Comparison of ENCODE assay signal across 19 mouse cellular contexts in the genomic region with DNA sequence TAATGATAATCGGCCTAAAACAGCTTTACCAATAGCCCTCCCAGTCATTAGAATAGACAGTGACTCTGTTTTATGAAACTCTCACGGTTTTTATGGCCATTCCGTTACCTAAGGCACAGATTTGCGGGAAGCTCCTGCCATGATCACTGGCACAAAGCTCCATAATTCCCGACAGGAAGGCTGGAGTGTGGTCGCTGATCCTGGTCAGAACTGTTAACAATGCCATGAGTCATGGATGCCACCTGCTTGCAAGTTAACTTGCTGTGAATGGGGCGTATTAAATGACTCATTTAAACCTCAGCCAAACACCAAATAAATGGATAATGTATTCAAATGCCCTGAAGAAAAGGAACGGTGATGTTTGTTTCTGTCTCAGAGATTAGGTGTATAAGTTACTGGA.
DNase-seq lines count a peak whose midpoint lies in the region; ATAC-seq and TF ChIP-seq lines count a peak whose summit lies in the region.
"Had no signal": no experiment of that assay in that cellular context is flagged by ENCODE, and none has a peak within 500 bp of the region (broad histone marks: within the 10 kb centered on the region; RNA-seq: fewer than 3 reads in every experiment).

No protein-coding gene starts in this region.

- no peak overlapping the region for H3K9ac ChIP-seq in embryonic facial prominence, embryonic 12.5 days
- no peak overlapping the region for H3K9ac ChIP-seq in heart, embryonic 14.5 days (ENCODE audit: low read length)
- H3K9ac ChIP-seq: embryonic facial prominence, embryonic 13.5 days; hindbrain, embryonic 14.5 days; intestine, embryonic 15.5 days; limb, embryonic 15.5 days; liver, embryonic 15.5 days; neural tube, embryonic 15.5 days had no signal

- no peaks in the 10 kb centered on the region for H3K36me3 ChIP-seq in embryonic facial prominence, embryonic 12.5 days
- no peaks in the 10 kb centered on the region for H3K36me3 ChIP-seq in embryonic facial prominence, embryonic 10.5 days (replicated peaks)
- H3K36me3 ChIP-seq in heart, embryonic 14.5 days (ENCODE audit: control insufficient read depth, insufficient read depth, low read length) = no peaks in the 10 kb centered on the region
- H3K36me3 ChIP-seq: embryonic facial prominence, embryonic 13.5 days; intestine, embryonic 15.5 days; limb, embryonic 15.5 days; liver, embryonic 15.5 days; neural tube, embryonic 15.5 days had no signal

- no peak overlapping the region for H3K4me3 ChIP-seq in embryonic facial prominence, embryonic 12.5 days
- H3K4me3 ChIP-seq in embryonic facial prominence, embryonic 10.5 days = no peak overlapping the region
- no peak overlapping the region for H3K4me3 ChIP-seq in heart, embryonic 14.5 days (ENCODE audit: control insufficient read depth in 1 of 2, insufficient read depth in 1 of 2, low read depth in 1 of 2, low read length in 2 of 2)
- H3K4me3 ChIP-seq: embryonic facial prominence, embryonic 13.5 days; intestine, embryonic 15.5 days; liver, embryonic 15.5 days; neural tube, embryonic 15.5 days had no signal

- peaks cover 10% of the 10 kb centered on the region; the same call in 1 of the 2 replicates for H3K4me1 ChIP-seq in embryonic facial prominence, embryonic 12.5 days
- H3K4me1 ChIP-seq in embryonic facial prominence, embryonic 10.5 days = peaks cover 30% of the 10 kb centered on the region
- H3K4me1 ChIP-seq in heart, embryonic 14.5 days (ENCODE audit: control insufficient read depth in 2 of 2, insufficient read depth in 2 of 2, low read length in 2 of 2) = peaks cover 12 to 18% of the 10 kb centered on the region in 2 experiments
- H3K4me1 ChIP-seq: intestine, embryonic 15.5 days; liver, embryonic 15.5 days had no signal

- no peak overlapping the region for H3K4me2 ChIP-seq in embryonic facial prominence, embryonic 12.5 days (replicated peaks)
- no peak overlapping the region for H3K4me2 ChIP-seq in heart, embryonic 14.5 days (ENCODE audit: low read length)
- H3K4me2 ChIP-seq: hindbrain, embryonic 14.5 days; liver, embryonic 15.5 days had no signal

- 72% methylated on average over 8 of the region's 8 CpGs for whole genome bisulfite sequencing in embryonic facial prominence, embryonic 12.5 days
- WGBS in embryonic facial prominence, embryonic 10.5 days = 80% methylated on average over 8 of the region's 8 CpGs
- 68% methylated on average over 8 of the region's 8 CpGs for WGBS in heart, embryonic 14.5 days

- ATAC-seq in embryonic facial prominence, embryonic 12.5 days (ENCODE audit: insufficient number of reproducible peaks, insufficient read depth, low FRiP score, low TSS enrichment) = no peak
- ATAC-seq in heart, embryonic 14.5 days (ENCODE audit: insufficient number of reproducible peaks, insufficient read depth, low FRiP score, low read depth) = no peak
- ATAC-seq: activated CD4-positive, CD25-positive, alpha-beta regulatory T cell, adult 4 months had no signal

- no peaks in the 10 kb centered on the region for H3K9me3 ChIP-seq in embryonic facial prominence, embryonic 12.5 days
- H3K9me3 ChIP-seq in embryonic facial prominence, embryonic 10.5 days = no peaks in the 10 kb centered on the region
- H3K9me3 ChIP-seq in heart, embryonic 14.5 days (ENCODE audit: control insufficient read depth, low read length) = no peaks in the 10 kb centered on the region
- H3K9me3 ChIP-seq: embryonic facial prominence, embryonic 13.5 days; intestine, embryonic 15.5 days; limb, embryonic 15.5 days; liver, embryonic 15.5 days; neural tube, embryonic 15.5 days had no signal

- 0 out of 2 replicates have a peak overlapping the region, but pooled peaks have one; percentile 7 for H3K27ac ChIP-seq in embryonic facial prominence, embryonic 12.5 days
- H3K27ac ChIP-seq in embryonic facial prominence, embryonic 10.5 days (replicated peaks) = no peak overlapping the region
- peak overlapping the region; percentile 55 to 76 for H3K27ac ChIP-seq in heart, embryonic 14.5 days (replicated peaks in 1 of 2; ENCODE audit: control insufficient read depth in 1 of 2, insufficient read depth in 1 of 2, low read depth in 2 of 2, low read length in 2 of 2)
- H3K27ac ChIP-seq: hindbrain, embryonic 14.5 days; intestine, embryonic 15.5 days; limb, embryonic 15.5 days; liver, embryonic 15.5 days; neural tube, embryonic 15.5 days had no signal

- intact Hi-C loops in heart, postnatal 14 days (cut with DNase I) = no loop called here

- DNase-seq in embryonic facial prominence, embryonic 10.5 days (ENCODE audit: low spot score) = no peak
- no peak for DNase-seq in heart, postnatal 14 days
- DNase-seq in 3T3-L1 (ENCODE audit: low read depth, low spot score) = peak; percentile 55
- DNase-seq in brain, embryonic 14.5 days (ENCODE audit: low read depth) = peak; percentile 52
- DNase-seq in thymus, adult 18-20 months = no peak
- DNase-seq: cerebellum, adult 11-12 months; gastrocnemius, postnatal 25 days; kidney, adult 9 months; kidney, postnatal 25 days; spleen, adult 18-20 months had no signal

- no peaks in the 10 kb centered on the region for H3K27me3 ChIP-seq in embryonic facial prominence, embryonic 12.5 days
- H3K27me3 ChIP-seq in embryonic facial prominence, embryonic 10.5 days (replicated peaks; ENCODE audit: low read depth, poor library complexity, severe bottlenecking) = no peaks in the 10 kb centered on the region
- no peaks in the 10 kb centered on the region for H3K27me3 ChIP-seq in heart, embryonic 14.5 days (ENCODE audit: control insufficient read depth, insufficient read depth, low read length)
- H3K27me3 ChIP-seq: embryonic facial prominence, embryonic 13.5 days; intestine, embryonic 15.5 days; limb, embryonic 15.5 days; liver, embryonic 15.5 days; neural tube, embryonic 15.5 days had no signal

- no peak for TF ChIP-seq CTCF in brain, embryonic 14.5 days (IDR thresholded peaks at IDR 0.05; ENCODE audit: borderline replicate concordance, extremely low read depth, insufficient read depth, insufficient read length)

- TF ChIP-seq POLR2A in brain, embryonic 14.5 days (IDR thresholded peaks at IDR 0.05; ENCODE audit: borderline replicate concordance, extremely low read depth, insufficient read depth, insufficient read length, poor library complexity, severe bottlenecking) = no peak

Comparison
In these comparisons a context has a peak if more than half of its experiments do, and no peak if none do; other contexts are left out.
1. DNase-seq: peak in 3T3-L1 (single experiment) and brain, embryonic 14.5 days (single experiment); none in embryonic facial prominence, embryonic 10.5 days (single experiment), heart, postnatal 14 days (0 of 2) and thymus, adult 18-20 months (0 of 2).